Mouse (Mus musculus) adipocyte (in vitro differentiated cells): ENCODE data around the gene Clic5.

Source experiments
- DNase-seq: peaks from one replicate; pipeline ENCODE4 v3.0.0-alpha.2; 2016; ENCODE audit warnings: low spot score

Gene Clic5

DNA sequence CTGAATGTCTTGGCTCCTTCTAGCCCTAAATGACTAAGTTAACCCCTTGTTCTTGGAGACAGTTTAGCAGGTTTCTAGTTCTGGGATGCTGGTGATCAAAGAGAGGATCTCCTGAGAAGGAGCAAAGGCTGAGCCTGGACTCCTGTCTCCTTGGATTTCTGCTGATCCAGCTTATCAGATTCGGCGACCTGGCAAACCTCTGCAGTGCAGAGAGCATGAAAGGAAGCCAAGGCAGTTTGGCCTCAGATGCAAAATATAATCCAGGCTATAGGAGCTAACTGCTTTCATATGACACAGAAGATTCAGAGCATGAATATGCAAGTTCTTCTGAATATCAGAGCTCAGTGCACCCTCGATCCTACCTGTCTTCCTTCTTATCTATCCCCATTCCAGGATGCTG lies 83.0 kb downstream of the Clic5 start:
- no peak for DNase-seq

DNA sequence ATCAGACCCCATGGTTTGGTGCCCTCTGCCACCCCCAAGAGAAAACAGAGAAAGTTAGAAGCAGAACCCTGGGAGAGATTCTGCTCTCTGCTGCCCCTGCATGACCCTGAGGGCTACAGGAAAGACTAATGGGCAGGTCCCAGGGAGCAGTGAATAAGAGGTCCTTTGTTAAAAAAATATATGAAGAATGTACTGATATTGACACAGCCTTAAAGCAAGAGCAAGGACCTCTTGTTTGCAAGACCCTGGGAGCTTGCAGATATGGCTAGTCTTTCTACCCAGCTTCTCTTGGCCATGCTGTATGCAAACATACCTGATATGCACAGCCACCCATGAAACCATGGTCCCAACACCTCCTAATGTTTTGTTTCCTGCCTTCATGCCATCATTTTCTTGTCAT lies 86.4 kb downstream of the Clic5 start:
- DNase-seq = no peak

GRCm38 (mm10) chr17:44288320-44288719 lies 99.9 kb downstream of the Clic5 start:
- DNase-seq = no peak

GRCm38 (mm10) chr17:44297221-44297620 lies 108.8 kb downstream of the Clic5 start:
- no peak for DNase-seq

DNA sequence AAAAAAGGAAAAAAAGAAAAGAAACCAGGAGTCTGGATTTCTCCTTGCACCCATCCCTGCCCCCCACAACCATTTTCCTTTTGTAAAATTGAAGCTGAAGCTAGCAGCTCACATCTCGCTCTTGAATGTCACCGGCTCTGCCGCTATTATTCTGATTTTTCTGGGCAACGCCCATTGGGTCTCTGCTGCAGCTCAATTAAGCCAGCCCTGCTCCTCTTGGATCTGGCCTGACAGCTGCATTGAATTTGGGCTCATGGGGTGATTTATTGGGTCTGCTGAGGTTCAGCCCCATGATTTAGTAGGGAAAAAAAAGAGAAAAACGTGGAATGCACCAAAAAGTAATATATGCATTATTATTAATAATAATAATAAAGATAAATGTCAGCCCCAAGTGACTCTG lies 111.9 kb downstream of the Clic5 start:
- DNase-seq = no peak

- peak; percentile 25 for DNase-seq
Observed at GRCm38 (mm10) chr17:44300723-44301122, 112.3 kb downstream of the Clic5 start.

DNA sequence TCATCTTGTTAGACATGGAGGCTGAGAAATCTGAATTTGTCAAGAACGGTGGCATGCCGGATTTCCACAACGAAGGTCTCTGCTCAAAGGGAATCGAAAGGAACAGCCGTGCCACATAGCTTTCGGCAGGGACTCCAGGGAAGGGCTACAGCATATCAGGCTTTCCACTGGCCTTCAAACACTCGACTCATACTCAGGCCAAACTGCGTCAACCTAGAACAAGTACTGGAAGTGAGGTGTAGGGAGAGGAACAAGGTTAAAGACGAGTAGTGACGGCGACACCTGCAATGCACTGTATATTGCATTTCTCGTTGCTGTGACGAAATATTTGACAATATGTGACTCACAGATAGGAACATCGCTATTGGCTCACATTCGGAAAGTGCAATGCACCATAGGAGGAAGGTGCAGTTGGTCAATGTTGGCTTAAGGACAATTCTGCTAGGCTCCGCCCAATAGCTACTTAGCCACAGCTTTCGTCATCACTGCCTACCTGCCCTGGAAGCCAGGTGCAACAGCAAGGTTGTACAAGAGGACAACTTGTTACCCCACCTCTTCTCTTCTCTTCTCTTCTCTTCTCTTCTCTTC lies 112.9 kb downstream of the Clic5 start:
- DNase-seq = no peak

- no peak for DNase-seq
Observed at GRCm38 (mm10) chr17:44304076-44304475, 115.7 kb downstream of the Clic5 start.

DNA sequence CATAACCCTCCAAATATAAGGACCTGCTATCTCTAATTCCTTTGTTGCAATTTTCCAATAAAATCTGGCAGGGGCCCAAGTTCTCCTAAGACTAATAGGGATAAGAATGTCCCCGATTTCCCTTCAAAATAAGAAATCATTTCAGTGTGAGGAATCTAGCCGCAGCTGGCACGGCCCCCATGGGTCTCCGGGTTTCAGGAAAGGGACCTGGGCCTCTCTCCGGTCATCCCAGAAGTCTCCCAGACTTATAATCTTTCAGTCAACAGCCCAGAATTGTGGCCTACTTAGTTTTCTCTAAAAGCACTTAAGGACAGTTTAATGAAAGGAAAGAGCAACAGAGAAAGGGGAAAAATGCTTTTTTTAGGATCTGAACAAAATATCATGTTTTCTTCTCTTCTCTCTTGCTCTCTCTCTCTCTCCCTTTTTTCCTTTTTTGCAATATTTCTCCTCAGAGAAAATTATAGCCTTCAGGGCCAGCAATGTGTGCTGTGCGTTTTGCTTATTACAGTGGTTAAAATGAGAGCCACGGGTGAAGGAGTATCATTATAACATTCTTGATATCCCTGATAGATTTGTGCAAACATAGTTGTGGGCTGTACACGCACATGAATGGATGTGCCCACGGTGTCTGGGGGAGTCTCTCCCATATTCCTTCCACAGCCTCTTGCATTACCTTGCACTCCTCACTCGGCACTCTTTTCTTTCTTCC lies 121.7 kb downstream of the Clic5 start:
- no peak for DNase-seq

DNA sequence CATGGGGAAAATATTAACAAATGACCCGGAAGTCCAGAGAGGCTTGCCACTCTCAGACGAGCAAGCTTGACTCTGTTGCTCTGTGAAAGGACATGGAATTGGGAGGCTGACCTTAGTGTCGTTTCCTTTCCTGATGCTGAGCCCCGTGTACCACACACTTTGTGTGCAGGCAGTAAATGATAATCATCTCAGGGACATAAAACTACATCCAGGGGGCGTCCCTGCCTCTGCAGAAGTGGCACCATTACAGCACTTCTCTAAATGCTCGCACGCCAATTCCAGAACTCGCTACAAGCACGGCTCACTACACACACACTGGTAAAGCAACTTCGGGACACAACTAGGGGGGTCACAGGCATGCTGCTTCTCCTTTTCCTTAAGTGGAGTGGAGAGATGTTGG lies 136.9 kb downstream of the Clic5 start:
- no peak for DNase-seq

- no peak for DNase-seq
Observed at GRCm38 (mm10) chr17:44327279-44328146, 139.1 kb downstream of the Clic5 start.

DNA sequence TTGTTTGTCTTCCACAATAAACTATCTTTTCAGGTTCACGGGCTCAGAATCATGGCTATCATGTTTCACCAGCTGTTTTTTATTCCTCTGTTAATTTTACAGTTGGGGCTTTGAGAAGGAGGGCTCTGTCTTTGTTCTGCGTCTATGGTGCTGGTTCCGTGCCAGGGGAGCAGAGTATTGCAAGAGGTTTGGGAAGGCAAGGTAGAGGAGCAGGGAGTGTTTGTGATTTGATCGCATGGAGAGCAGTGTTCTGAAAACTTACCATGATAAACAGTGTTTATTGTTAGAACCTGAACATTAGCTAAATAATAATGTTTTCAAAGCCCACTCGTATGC lies 139.7 kb downstream of the Clic5 start:
- no peak for DNase-seq
